ENCODE assay signal across 10 mouse cellular contexts in the genomic region with DNA sequence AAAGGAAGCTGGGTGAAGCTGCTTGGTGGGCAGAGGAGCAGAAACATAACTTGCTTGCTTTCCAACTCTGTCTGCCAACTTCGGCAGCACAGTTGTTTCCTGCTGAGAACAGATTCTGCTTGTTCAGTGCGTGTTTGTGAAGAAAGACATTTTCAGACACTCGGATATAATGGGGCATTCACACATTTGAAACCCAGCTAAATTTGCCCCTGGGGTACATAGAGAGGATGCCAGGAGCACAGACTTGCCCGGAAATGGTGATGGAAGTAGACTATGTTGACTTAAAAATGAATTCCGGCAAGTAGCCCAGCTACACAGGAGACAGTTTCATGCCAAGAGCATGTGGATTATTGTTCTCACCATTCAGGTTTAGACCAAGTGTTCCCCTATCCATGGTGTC.
DNase-seq lines count a peak whose midpoint lies in the region; ATAC-seq lines count a peak whose summit lies in the region.
"Had no signal": no experiment of that assay in that cellular context is flagged by ENCODE, and none has a peak within 500 bp of the region (broad histone marks: within the 10 kb centered on the region; RNA-seq: fewer than 3 reads in every experiment).

No protein-coding gene starts in this region.

- no peak overlapping the region for H3K4me3 ChIP-seq in hindbrain, embryonic 15.5 days
- no peak overlapping the region for H3K4me3 ChIP-seq in hindbrain, embryonic 12.5 days
- H3K4me3 ChIP-seq: neural tube, embryonic 12.5 days had no signal

- WGBS in hindbrain, embryonic 15.5 days = 38% methylated on average over 5 of the region's 5 CpGs
- WGBS in hindbrain, embryonic 12.5 days = 49% methylated on average over 5 of the region's 5 CpGs

- ATAC-seq in hindbrain, embryonic 15.5 days (ENCODE audit: low FRiP score, low read depth) = peak; percentile 93
- no peak for ATAC-seq in hindbrain, embryonic 12.5 days (ENCODE audit: low FRiP score)
- ATAC-seq in megakaryocyte progenitor cell, adult 5-6 weeks (replicated peaks; ENCODE audit: poor library complexity) = no peak

- no peak overlapping the region for H3K9ac ChIP-seq in hindbrain, embryonic 15.5 days
- H3K9ac ChIP-seq in hindbrain, embryonic 12.5 days = no peak overlapping the region
- H3K9ac ChIP-seq: neural tube, embryonic 12.5 days had no signal

- H3K27ac ChIP-seq in hindbrain, embryonic 15.5 days (replicated peaks) = peak overlapping the region; percentile 51; the same call in 1 of the 2 replicates
- no peak overlapping the region for H3K27ac ChIP-seq in hindbrain, embryonic 12.5 days
- H3K27ac ChIP-seq: neural tube, embryonic 12.5 days had no signal

- no peaks in the 10 kb centered on the region for H3K27me3 ChIP-seq in hindbrain, embryonic 15.5 days
- H3K27me3 ChIP-seq in hindbrain, embryonic 12.5 days = no peaks in the 10 kb centered on the region
- H3K27me3 ChIP-seq: neural tube, embryonic 12.5 days had no signal

- H3K4me1 ChIP-seq in hindbrain, embryonic 15.5 days (replicated peaks) = no peaks in the 10 kb centered on the region
- no peaks in the 10 kb centered on the region for H3K4me1 ChIP-seq in hindbrain, embryonic 12.5 days
- H3K4me1 ChIP-seq: neural tube, embryonic 12.5 days had no signal

- DNase-seq in cerebellum, postnatal 4 days (ENCODE audit: low spot score in 2 of 2) = peak; percentile 20 to 40
- DNase-seq in layer of hippocampus, adult 9-10 months (ENCODE audit: low spot score) = peak; percentile 56
- DNase-seq in right cerebral cortex, adult 2 months (ENCODE audit: low spot score in 2 of 2) = peak; percentile 48 to 74
- no peak for DNase-seq in adrenal gland, postnatal 14 days
- no peak for DNase-seq in spleen, adult 12 weeks (ENCODE audit: low spot score)
- DNase-seq: thymus, postnatal 25 days had no signal

- H3K9me3 ChIP-seq in hindbrain, embryonic 15.5 days = no peaks in the 10 kb centered on the region
- no peaks in the 10 kb centered on the region for H3K9me3 ChIP-seq in hindbrain, embryonic 12.5 days (replicated peaks)
- H3K9me3 ChIP-seq: neural tube, embryonic 12.5 days had no signal

- H3K4me2 ChIP-seq in hindbrain, embryonic 15.5 days = peak overlapping the region; percentile 24; the same call in 1 of the 2 replicates
- no peak overlapping the region for H3K4me2 ChIP-seq in hindbrain, embryonic 12.5 days (replicated peaks)
- H3K4me2 ChIP-seq: neural tube, embryonic 12.5 days had no signal

- H3K36me3 ChIP-seq in hindbrain, embryonic 15.5 days = no peaks in the 10 kb centered on the region
- H3K36me3 ChIP-seq in hindbrain, embryonic 12.5 days = no peaks in the 10 kb centered on the region
- H3K36me3 ChIP-seq: neural tube, embryonic 12.5 days had no signal

Comparison
In these comparisons a context has a peak if more than half of its experiments do, and no peak if none do; other contexts are left out.
1. DNase-seq: peak in cerebellum, postnatal 4 days (2 of 2), layer of hippocampus, adult 9-10 months (single experiment) and right cerebral cortex, adult 2 months (2 of 2); none in adrenal gland, postnatal 14 days (single experiment) and spleen, adult 12 weeks (single experiment).